Mouse (Mus musculus): ENCODE measurements around the gene Qpctl. TPM values are rescaled to one million over a fixed set of nuclear protein-coding genes. Genes with fewer than 3 reads are reported as not detected.
A peak's percentile ranks its signal among the peaks of the same experiment; 100 is the strongest.

Gene Qpctl
- 10 to 100 TPM in 15 of 26 experiments, 1 to 10 TPM in 11; 2.1 to 16.4 (median 10.7) TPM for total RNA-seq (2018; cell fraction: chromatin; rRNA removed)
- total RNA-seq (2018; cell fraction: cytosol; rRNA removed) = 10 to 100 TPM in 25 of 26 experiments, 1 to 10 TPM in 1; 8.9 to 21.8 (median 14.7) TPM
- total RNA-seq (2018; cell fraction: nucleus; rRNA removed) = 10 to 100 TPM in 24 of 26 experiments, 1 to 10 TPM in 2; 8.1 to 36.5 (median 19.3) TPM
- polyA plus RNA-seq (2018) = 9.0 to 15.2 TPM (median 12.0 TPM) in 3 replicates

- Histone ChIP-seq H3K79me2 (ENCODE audit: inconsistent target) (peaks cover 16% of the 10 kb centered on the region), H3K36me3 (ENCODE audit: inconsistent target) (peaks cover 13% of the 10 kb centered on the region; the same call in 1 of the 2 replicates), H3K4me3 (ENCODE audit: inconsistent target) (peak within 1 kb of the TSS; percentile 96), H3K27ac (peak within 1 kb of the TSS; percentile 45)
- 2% methylated on average over 43 of the region's 43 CpGs for WGBS (ENCODE audit: missing documents)
Measured at GRCm38 (mm10) chr7:19148875-19149541, at the start of gene Qpctl. Qpctl (minus strand) TSS chr7:19149291.

- 61% methylated on average over 2 of the region's 2 CpGs for WGBS (ENCODE audit: missing documents)
- H3K36me3 ChIP-seq (ENCODE audit: inconsistent target) = peaks cover 37% of the 10 kb centered on the region; the same call in 1 of the 2 replicates
- H3K4me3 ChIP-seq (ENCODE audit: inconsistent target) = no peak overlapping the region
- H3K79me2 ChIP-seq (ENCODE audit: inconsistent target) = no peaks in the 10 kb centered on the region
- H3K27ac ChIP-seq = no peak overlapping the region
Measured at GRCm38 (mm10) chr7:19197985-19198384, 48.9 kb upstream of the Qpctl start.

GRCm38 (mm10) chr7:19196676-19197075 lies 47.6 kb upstream of the Qpctl start:
- WGBS (ENCODE audit: missing documents) = 61% methylated on average over 6 of the region's 6 CpGs
- Histone ChIP-seq H3K27ac (no peak overlapping the region), H3K4me3 (ENCODE audit: inconsistent target) (no peak overlapping the region), H3K79me2 (ENCODE audit: inconsistent target) (no peaks in the 10 kb centered on the region), H3K36me3 (ENCODE audit: inconsistent target) (peaks cover 46% of the 10 kb centered on the region; the same call in 1 of the 2 replicates)

GRCm38 (mm10) chr7:19194676-19195075 lies 45.6 kb upstream of the Qpctl start:
- no peak overlapping the region for H3K4me3 ChIP-seq (ENCODE audit: inconsistent target)
- H3K27ac ChIP-seq = no peak overlapping the region
- peaks cover 43% of the 10 kb centered on the region; the same call in 1 of the 2 replicates for H3K36me3 ChIP-seq (ENCODE audit: inconsistent target)
- 97% methylated on average over 4 of the region's 4 CpGs for WGBS (ENCODE audit: missing documents)
- no peaks in the 10 kb centered on the region for H3K79me2 ChIP-seq (ENCODE audit: inconsistent target)

- Histone ChIP-seq H3K36me3 (ENCODE audit: inconsistent target) (peaks cover 22% of the 10 kb centered on the region; the same call in 1 of the 2 replicates), H3K4me3 (ENCODE audit: inconsistent target) (no peak overlapping the region), H3K79me2 (ENCODE audit: inconsistent target) (no peaks in the 10 kb centered on the region), H3K27ac (no peak overlapping the region)
- WGBS (ENCODE audit: missing documents) = 93% methylated on average over 6 of the region's 6 CpGs
Measured at GRCm38 (mm10) chr7:19184758-19185157, 35.7 kb upstream of the Qpctl start.

- H3K27ac ChIP-seq = no peak overlapping the region
- H3K79me2 ChIP-seq (ENCODE audit: inconsistent target) = no peaks in the 10 kb centered on the region
- H3K4me3 ChIP-seq (ENCODE audit: inconsistent target) = no peak overlapping the region
- 78% methylated on average over 2 of the region's 2 CpGs for WGBS (ENCODE audit: missing documents)
- peaks cover 22% of the 10 kb centered on the region; the same call in 1 of the 2 replicates for H3K36me3 ChIP-seq (ENCODE audit: inconsistent target)
Measured at GRCm38 (mm10) chr7:19184250-19184649, 35.2 kb upstream of the Qpctl start.

GRCm38 (mm10) chr7:19180862-19181429 lies 31.9 kb upstream of the Qpctl start:
- Histone ChIP-seq H3K4me3 (ENCODE audit: inconsistent target) (peak overlapping the region; percentile 81), H3K79me2 (ENCODE audit: inconsistent target) (no peaks in the 10 kb centered on the region), H3K36me3 (ENCODE audit: inconsistent target) (peaks cover 4% of the 10 kb centered on the region; the same call in 1 of the 2 replicates), H3K27ac (peak overlapping the region; percentile 40)
- 2% methylated on average over 27 of the region's 27 CpGs for WGBS (ENCODE audit: missing documents)

- Histone ChIP-seq H3K4me3 (ENCODE audit: inconsistent target) (no peak overlapping the region), H3K27ac (no peak overlapping the region), H3K36me3 (ENCODE audit: inconsistent target) (no peaks in the 10 kb centered on the region), H3K79me2 (ENCODE audit: inconsistent target) (no peaks in the 10 kb centered on the region)
- WGBS (ENCODE audit: missing documents) = 61% methylated on average over 6 of the region's 6 CpGs
Measured at GRCm38 (mm10) chr7:19179936-19180335, 30.8 kb upstream of the Qpctl start.

GRCm38 (mm10) chr7:19179173-19179572 lies 30.1 kb upstream of the Qpctl start:
- Histone ChIP-seq H3K36me3 (ENCODE audit: inconsistent target) (no peaks in the 10 kb centered on the region), H3K79me2 (ENCODE audit: inconsistent target) (no peaks in the 10 kb centered on the region), H3K27ac (no peak overlapping the region), H3K4me3 (ENCODE audit: inconsistent target) (no peak overlapping the region)
- WGBS (ENCODE audit: missing documents) = 5% methylated on average over 27 of the region's 32 CpGs

- Histone ChIP-seq H3K4me3 (ENCODE audit: inconsistent target) (no peak overlapping the region), H3K27ac (no peak overlapping the region), H3K36me3 (ENCODE audit: inconsistent target) (no peaks in the 10 kb centered on the region), H3K79me2 (ENCODE audit: inconsistent target) (no peaks in the 10 kb centered on the region)
- 6% methylated on average over 25 of the region's 27 CpGs for WGBS (ENCODE audit: missing documents)
Measured at GRCm38 (mm10) chr7:19178443-19179092, 29.5 kb upstream of the Qpctl start.

GRCm38 (mm10) chr7:19178035-19178434 lies 28.9 kb upstream of the Qpctl start:
- H3K36me3 ChIP-seq (ENCODE audit: inconsistent target) = no peaks in the 10 kb centered on the region
- WGBS (ENCODE audit: missing documents) = 30% methylated on average over 18 of the region's 18 CpGs
- H3K79me2 ChIP-seq (ENCODE audit: inconsistent target) = no peaks in the 10 kb centered on the region
- no peak overlapping the region for H3K27ac ChIP-seq
- H3K4me3 ChIP-seq (ENCODE audit: inconsistent target) = no peak overlapping the region

GRCm38 (mm10) chr7:19177216-19177615 lies 28.1 kb upstream of the Qpctl start:
- Histone ChIP-seq H3K36me3 (ENCODE audit: inconsistent target) (no peaks in the 10 kb centered on the region), H3K27ac (no peak overlapping the region), H3K79me2 (ENCODE audit: inconsistent target) (no peaks in the 10 kb centered on the region), H3K4me3 (ENCODE audit: inconsistent target) (no peak overlapping the region)
- WGBS (ENCODE audit: missing documents) = 86% methylated on average over 7 of the region's 7 CpGs

- Histone ChIP-seq H3K36me3 (ENCODE audit: inconsistent target) (no peaks in the 10 kb centered on the region), H3K79me2 (ENCODE audit: inconsistent target) (no peaks in the 10 kb centered on the region), H3K4me3 (ENCODE audit: inconsistent target) (no peak overlapping the region), H3K27ac (no peak overlapping the region)
- WGBS (ENCODE audit: missing documents) = 15% methylated on average over 21 of the region's 21 CpGs
Measured at GRCm38 (mm10) chr7:19176516-19176947, 27.4 kb upstream of the Qpctl start.

GRCm38 (mm10) chr7:19175708-19176515 lies 26.8 kb upstream of the Qpctl start, which contains the start of gene Eml2:
Eml2 (plus strand) TSS chr7:19176421.
- Histone ChIP-seq H3K36me3 (ENCODE audit: inconsistent target) (no peaks in the 10 kb centered on the region), H3K27ac (no peak within 1 kb of the TSS), H3K4me3 (ENCODE audit: inconsistent target) (no peak within 1 kb of the TSS), H3K79me2 (ENCODE audit: inconsistent target) (no peaks in the 10 kb centered on the region)
- WGBS (ENCODE audit: missing documents) = 11% methylated on average over 30 of the region's 30 CpGs

Data from macrophage (primary cell).